Mouse (Mus musculus) neural tube, embryonic 12.5 days (tissue): ENCODE data around the gene Aqp7. TPM values are rescaled to one million over a fixed set of nuclear protein-coding genes. Genes with fewer than 3 reads are reported as not detected.
"Not testable (repeated sequence)": the region's sequence is repeated elsewhere in the genome, so short reads cannot be mapped to it uniquely, and the experiment has no call there.

ENCODE experiments used
- ATAC-seq: fragments of 200-750 bp; cut with Nextera tagmentation; 2 replicates; pipeline ENCODE4 v1.8.0; 2017; ENCODE audit warnings: low read depth, mild to moderate bottlenecking, moderate TSS enrichment, moderate library complexity; ENCODE audit not compliant: low FRiP score
- H3K27ac ChIP-seq: fragments of 300-500 bp; sonication (generic); 2 replicates; pipeline ENCODE4 v1.5.1; 2016
- H3K27me3 ChIP-seq: fragments of 300-500 bp; sonication (generic); replicated peaks from 2 replicates; pipeline ENCODE4 v1.6.1; 2016; ENCODE audit warnings: mild to moderate bottlenecking
- H3K36me3 ChIP-seq: fragments of 300-500 bp; sonication (generic); 2 replicates; pipeline ENCODE4 v1.6.1; 2016; ENCODE audit warnings: mild to moderate bottlenecking
- H3K4me1 ChIP-seq: fragments of 300-500 bp; sonication (generic); 2 replicates; pipeline ENCODE4 v1.6.1; 2016
- H3K4me2 ChIP-seq: fragments of 300-500 bp; sonication (generic); replicated peaks from 2 replicates; pipeline ENCODE4 v1.6.1; 2016; ENCODE audit warnings: mild to moderate bottlenecking
- H3K4me3 ChIP-seq: fragments of 300-500 bp; sonication (generic); 2 replicates; pipeline ENCODE4 v1.5.1; 2016
- H3K9ac ChIP-seq: fragments of 300-500 bp; sonication (generic); 2 replicates; pipeline ENCODE4 v1.6.1; 2016; ENCODE audit warnings: mild to moderate bottlenecking
- H3K9me3 ChIP-seq: fragments of 300-500 bp; sonication (generic); 2 replicates; pipeline ENCODE4 v1.6.1; 2016; ENCODE audit warnings: mild to moderate bottlenecking
- WGBS: fragments of 180-500 bp; shearing (Covaris S2); methylation state at CpG from one replicate; pipeline ENCODE4 v1.1.7; 2016; 5-methylcytosine and 5-hydroxymethylcytosine counted together
- polyA plus RNA-seq: library from polyadenylated mRNA; unstranded; fragments of >200 nt; fragmentation: Nextera tagmentation; extraction: Ambion mirVana; gene quantifications from 2 replicates; pipeline ENCODE4 v1.2.1, GENCODE M21; 2016

Gene Aqp7
- polyA plus RNA-seq, 1 experiment from 2014 or later: not detected

DNA sequence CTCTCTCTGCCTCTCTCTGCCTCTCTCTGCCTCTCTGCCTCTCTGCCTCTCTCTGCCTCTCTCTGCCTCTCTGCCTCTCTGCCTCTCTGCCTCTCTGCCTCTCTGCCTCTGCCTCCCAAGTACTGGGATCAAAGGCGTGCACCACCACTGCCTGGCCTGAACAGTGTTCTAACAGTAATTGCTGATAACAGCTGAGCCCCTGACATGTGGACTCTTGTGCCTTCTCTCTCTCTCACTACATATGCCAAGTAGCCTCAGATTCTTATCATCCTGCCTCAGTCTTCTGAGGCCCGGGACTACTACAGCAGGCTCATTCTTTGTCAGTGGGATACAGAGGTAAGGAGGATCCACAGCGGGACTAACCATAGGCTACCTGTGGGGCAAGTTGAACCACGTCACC is 34.9 kb upstream of the Aqp7 start:
- not testable (repeated sequence) for H3K4me3 ChIP-seq, H3K4me2 ChIP-seq, H3K9ac ChIP-seq, H3K36me3 ChIP-seq, H3K27me3 ChIP-seq, ATAC-seq, H3K4me1 ChIP-seq, H3K9me3 ChIP-seq, H3K27ac ChIP-seq
- 76% methylated on average over 4 of the region's 4 CpGs for WGBS

DNA sequence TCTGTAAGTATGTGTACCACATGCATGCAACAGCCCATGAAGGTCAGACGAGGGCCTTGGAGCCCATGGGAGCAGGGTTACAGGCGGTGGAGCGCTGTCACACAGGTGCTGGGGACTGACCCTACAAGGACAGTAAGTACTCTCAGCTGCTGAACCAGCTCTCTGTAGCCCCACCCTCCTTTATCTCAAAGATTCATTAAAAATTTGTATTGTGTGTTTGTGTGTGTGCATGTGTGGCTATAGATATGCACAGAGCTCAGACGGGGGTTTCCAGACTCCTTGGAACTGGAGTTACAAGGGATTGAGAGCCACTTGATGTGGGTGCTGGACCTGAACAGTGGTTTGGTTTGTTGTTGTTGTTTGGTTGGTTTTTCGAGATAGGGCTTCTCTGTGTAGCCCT is 33.8 kb upstream of the Aqp7 start:
- ATAC-seq: no peak
- 91% methylated on average over 5 of the region's 5 CpGs for WGBS

DNA sequence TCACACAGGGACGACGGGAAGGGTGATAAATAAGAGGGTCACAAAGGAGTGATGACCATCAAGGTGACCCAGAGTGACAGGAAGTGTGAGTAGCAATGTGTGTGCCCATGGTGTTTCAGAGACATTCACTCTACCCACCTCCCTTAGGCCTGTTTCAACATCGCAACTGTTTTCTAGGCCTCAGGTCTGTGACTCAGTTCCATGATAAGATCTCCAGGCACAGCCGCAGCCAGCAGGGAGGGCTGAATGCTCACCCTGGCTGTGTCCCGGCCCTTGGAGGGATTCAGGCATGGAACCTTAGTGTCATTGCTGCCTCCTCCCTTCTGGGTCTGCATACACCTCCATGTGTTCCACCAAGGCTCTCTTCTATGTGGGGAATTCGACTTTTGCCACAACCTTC is 30.8 kb upstream of the Aqp7 start:
- no peaks in the 10 kb centered on the region for H3K36me3 ChIP-seq
- WGBS: 84% methylated on average over 6 of the region's 6 CpGs
- no peak overlapping the region for H3K9ac ChIP-seq
- H3K4me2 ChIP-seq: no peak overlapping the region
- no peak for ATAC-seq
- H3K4me1 ChIP-seq: no peaks in the 10 kb centered on the region
- no peaks in the 10 kb centered on the region for H3K9me3 ChIP-seq
- H3K4me3 ChIP-seq: no peak overlapping the region
- no peaks in the 10 kb centered on the region for H3K27me3 ChIP-seq
- no peak overlapping the region for H3K27ac ChIP-seq

More for the DNA sequence above, 33.8 kb upstream of the Aqp7 start:
- Histone ChIP-seq H3K27me3 (no peaks in the 10 kb centered on the region), H3K27ac (no peak overlapping the region), H3K4me2 (no peak overlapping the region), H3K4me1 (no peaks in the 10 kb centered on the region), H3K4me3 (no peak overlapping the region), H3K9ac (no peak overlapping the region), H3K36me3 (no peaks in the 10 kb centered on the region), H3K9me3 (no peaks in the 10 kb centered on the region)

DNA sequence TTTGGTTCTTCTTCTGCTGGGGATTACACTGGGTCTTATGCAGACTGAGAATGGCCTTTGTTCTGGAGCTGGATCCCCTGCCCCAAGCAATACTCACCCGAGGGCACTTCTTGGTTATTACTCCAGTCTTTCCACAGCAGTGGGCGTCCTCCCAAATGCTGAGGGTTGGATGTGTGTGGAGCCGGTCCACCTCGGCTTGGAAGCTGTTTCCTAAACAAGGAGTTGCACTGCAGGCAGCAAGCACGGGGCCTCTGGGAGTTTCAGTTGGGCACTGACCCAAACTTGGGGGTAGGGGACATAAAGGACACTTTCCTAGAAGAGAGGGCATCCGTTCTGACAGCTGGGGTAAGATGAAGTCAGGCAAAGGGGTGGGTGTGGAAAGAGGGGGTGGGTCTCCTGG is 26.5 kb upstream of the Aqp7 start:
- no peak for ATAC-seq
- H3K9ac ChIP-seq: no peak overlapping the region
- 84% methylated on average over 6 of the region's 6 CpGs for WGBS

DNA sequence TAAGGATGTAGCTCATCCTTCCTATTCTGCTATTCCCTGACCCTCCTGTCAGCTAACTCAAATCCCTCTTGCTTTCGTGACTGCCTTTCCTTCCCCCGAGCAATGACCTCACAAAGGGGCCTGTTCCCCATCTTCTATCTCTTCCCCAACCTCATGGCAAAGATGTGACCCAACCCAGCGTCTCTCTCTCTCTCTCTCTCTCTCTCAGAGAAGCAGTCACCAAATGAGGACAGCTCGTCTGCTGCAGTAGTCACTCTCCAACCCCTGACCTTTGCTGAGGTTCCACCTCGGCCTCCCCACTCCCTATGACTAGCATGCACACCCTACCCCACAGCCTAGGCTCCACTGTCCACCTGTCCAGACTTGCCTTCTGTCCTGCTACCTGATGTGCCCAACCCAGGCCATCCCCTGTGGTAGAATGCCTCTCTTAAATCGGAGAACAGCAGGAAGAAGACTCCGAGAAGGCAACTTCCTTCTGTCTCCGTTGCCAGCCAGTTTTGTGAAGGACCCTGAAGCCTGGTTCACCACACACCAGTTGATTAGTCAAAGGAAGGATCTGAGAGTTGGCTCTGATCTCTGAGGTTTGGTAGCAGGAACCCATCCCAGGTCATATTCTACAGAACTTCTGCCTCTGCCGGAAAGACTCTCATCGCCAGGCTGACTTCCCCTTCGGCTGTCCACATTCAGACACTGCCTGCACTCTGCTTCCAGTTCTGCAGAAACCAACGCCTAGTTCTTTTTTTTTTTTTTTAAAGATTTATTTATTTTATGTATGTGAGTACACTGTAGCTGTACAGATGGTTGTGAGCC is 25.3 kb upstream of the Aqp7 start:
- no peaks in the 10 kb centered on the region for H3K36me3 ChIP-seq
- H3K4me2 ChIP-seq: no peak overlapping the region
- no peak for ATAC-seq
- H3K27ac ChIP-seq: no peak overlapping the region
- no peaks in the 10 kb centered on the region for H3K9me3 ChIP-seq
- WGBS: 80% methylated on average over 12 of the region's 12 CpGs
- H3K4me3 ChIP-seq: no peak overlapping the region
- no peaks in the 10 kb centered on the region for H3K27me3 ChIP-seq
- no peak overlapping the region for H3K9ac ChIP-seq
- H3K4me1 ChIP-seq: no peaks in the 10 kb centered on the region

More for the DNA sequence above, 26.5 kb upstream of the Aqp7 start:
- no peaks in the 10 kb centered on the region for H3K27me3 ChIP-seq
- no peaks in the 10 kb centered on the region for H3K4me1 ChIP-seq
- H3K4me2 ChIP-seq: no peak overlapping the region
- no peaks in the 10 kb centered on the region for H3K36me3 ChIP-seq
- no peak overlapping the region for H3K4me3 ChIP-seq
- no peaks in the 10 kb centered on the region for H3K9me3 ChIP-seq
- H3K27ac ChIP-seq: no peak overlapping the region

DNA sequence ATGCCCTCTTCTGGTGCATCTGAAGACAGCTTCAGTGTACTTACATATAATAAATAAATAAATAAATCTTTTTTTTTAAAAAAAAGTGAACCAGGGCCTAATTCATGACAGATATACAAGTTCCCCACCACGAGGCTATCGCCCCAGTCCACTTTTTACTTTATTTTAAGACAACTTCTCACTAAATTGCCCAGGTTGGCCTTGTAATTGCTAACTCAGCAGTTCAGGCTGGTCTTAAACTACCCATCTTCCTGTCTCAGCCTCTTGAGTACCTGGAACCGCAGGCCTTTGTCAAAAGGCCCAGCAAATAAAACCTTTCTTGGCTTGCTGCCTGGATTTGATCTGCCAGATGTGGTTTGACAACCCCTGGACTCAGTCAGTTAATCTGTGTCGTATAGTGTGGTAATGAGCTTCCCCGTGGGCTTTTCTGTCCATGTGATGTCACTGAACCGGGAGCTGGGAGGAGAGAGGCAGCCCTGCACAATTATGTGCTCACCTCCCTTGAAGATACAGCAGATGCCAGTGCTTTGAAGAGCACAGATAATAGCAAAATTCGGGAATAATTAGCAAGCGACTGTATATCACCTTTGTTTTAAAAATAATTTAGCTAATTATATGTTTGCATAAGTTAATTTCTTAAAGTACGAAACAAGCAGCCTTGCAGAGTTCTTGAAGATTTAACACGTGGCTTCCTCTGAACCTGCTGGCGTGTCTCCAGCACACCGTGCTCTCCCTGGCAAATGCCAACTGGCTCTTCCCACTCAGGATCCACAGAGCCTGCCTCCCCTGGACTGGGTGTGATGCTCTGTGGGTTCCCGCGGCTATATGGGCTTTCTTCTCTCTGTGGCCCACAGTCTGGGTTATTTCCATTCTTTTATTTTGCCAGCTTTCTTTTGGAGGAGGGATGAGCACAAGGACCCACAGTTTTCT is 23.8 kb upstream of the Aqp7 start:
- Histone ChIP-seq H3K9ac (no peak overlapping the region), H3K27me3 (no peaks in the 10 kb centered on the region), H3K9me3 (no peaks in the 10 kb centered on the region), H3K27ac (no peak overlapping the region), H3K4me3 (no peak overlapping the region), H3K4me2 (no peak overlapping the region), H3K4me1 (no peaks in the 10 kb centered on the region), H3K36me3 (no peaks in the 10 kb centered on the region)
- ATAC-seq: no peak
- 80% methylated on average over 14 of the region's 14 CpGs for WGBS

DNA sequence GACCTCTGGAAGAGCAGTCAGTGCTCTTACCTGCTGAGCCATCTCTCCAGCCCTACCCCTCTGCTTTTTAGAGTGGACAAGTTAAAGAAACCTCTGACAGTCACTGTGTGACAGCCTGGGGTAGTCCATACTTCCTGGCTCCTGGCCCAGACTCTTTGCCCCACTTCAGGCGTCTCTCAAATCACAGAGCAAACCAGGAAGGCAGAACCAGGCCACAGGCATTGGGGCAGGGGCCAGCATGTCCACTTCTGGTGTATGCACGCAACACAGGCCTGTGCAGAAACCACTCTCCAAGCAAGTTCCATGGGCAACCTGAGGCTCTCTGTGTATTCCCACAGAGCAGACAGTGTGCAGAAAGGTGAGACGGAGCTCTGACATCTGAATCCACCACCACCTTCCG is 17.3 kb upstream of the Aqp7 start:
- Histone ChIP-seq H3K27ac (no peak overlapping the region), H3K4me1 (no peaks in the 10 kb centered on the region), H3K4me2 (no peak overlapping the region), H3K9ac (no peak overlapping the region), H3K27me3 (no peaks in the 10 kb centered on the region; the same call in 1 of the 2 replicates), H3K4me3 (no peak overlapping the region), H3K9me3 (no peaks in the 10 kb centered on the region), H3K36me3 (no peaks in the 10 kb centered on the region)
- ATAC-seq: no peak
- WGBS: 91% methylated on average over 4 of the region's 4 CpGs

DNA sequence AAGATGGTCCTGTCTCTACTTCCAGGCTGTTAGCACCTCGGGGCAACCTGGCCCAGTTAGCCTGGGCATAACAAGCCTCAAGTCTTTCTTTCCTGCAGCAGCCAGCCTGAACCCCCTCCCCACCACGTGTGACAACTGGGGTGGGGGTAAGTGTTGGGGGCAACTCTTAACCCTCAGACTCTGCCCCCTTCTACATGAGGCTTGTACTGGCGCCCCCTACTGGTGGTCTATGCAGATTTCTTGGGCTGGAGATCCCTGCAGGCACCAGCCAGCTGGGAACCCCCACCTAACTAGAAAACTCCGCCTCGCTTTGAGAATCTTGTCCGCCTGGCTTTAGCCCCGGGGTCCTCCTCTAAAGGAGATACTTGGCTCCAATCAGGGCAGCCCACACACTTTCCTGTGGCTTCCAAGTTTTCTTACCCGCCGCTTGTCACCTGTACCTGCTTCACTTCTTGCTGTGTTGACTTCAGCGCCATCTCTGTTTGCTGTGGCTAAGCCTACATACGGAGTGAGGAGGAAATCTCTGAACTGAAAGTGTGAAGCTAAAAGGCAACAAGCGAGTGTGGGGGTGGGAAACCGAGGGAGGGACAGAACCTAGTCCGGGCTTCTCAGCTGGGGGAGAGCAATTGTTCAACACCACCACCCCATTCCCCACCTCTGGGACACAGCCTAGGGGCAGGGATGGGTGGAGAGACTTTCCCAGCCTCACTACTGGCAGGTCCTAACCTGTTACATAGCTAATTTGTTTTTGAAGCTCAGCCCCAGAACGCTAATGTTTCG is 16.1 kb upstream of the Aqp7 start:
- no peaks in the 10 kb centered on the region; the same call in 1 of the 2 replicates for H3K27me3 ChIP-seq
- 22% methylated on average over 16 of the region's 16 CpGs for WGBS
- no peak overlapping the region for H3K4me2 ChIP-seq
- H3K36me3 ChIP-seq: no peaks in the 10 kb centered on the region
- ATAC-seq: no peak
- no peak overlapping the region for H3K27ac ChIP-seq
- H3K4me1 ChIP-seq: no peaks in the 10 kb centered on the region
- H3K9me3 ChIP-seq: no peaks in the 10 kb centered on the region
- no peak overlapping the region for H3K4me3 ChIP-seq
- no peak overlapping the region for H3K9ac ChIP-seq

DNA sequence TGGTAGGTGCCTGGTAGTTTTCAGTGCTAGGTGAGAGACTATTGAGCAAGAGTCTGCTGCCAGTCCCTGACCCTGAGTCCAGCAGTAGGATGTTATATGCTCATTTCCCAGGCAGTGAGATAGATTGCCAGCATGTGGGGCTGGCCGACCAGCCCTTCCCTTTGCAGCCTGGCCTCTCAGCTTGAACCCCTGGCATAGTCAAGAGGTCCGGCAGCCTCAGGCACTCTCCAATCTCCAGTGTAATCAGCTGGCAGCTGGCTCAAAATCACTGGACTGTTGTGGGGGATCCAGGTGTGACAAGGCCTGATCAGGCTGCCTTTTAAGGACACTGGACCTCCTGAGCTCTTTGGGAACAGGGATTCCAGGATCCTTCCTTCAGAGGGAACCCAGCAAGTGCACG is 15.4 kb upstream of the Aqp7 start:
- H3K4me3 ChIP-seq: no peak overlapping the region
- no peak for ATAC-seq
- H3K27me3 ChIP-seq: no peaks in the 10 kb centered on the region; the same call in 1 of the 2 replicates
- H3K4me1 ChIP-seq: no peaks in the 10 kb centered on the region
- no peak overlapping the region for H3K27ac ChIP-seq
- no peak overlapping the region for H3K4me2 ChIP-seq
- no peaks in the 10 kb centered on the region for H3K9me3 ChIP-seq
- no peaks in the 10 kb centered on the region for H3K36me3 ChIP-seq
- no peak overlapping the region for H3K9ac ChIP-seq
- 66% methylated on average over 3 of the region's 3 CpGs for WGBS

DNA sequence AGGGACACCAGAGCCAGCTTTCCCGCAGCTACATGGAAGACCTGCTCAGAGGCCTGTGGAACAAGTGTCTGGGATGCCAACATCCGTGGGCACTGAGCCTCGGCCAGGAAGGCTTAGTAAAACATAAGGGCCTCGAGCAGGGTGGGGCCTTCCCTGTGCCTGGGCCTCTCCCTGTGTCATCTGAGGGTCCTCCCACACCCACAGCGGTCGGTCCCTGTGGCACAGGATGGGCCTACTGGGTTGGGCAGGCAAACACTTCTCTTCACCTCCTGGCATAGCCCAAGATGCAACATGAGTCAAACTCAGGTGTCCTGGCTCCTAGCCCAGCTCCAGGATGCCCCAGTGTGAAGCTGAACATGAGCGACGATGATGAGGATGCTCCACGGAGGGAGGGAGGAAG is 9.4 kb upstream of the Aqp7 start:
- WGBS: 77% methylated on average over 8 of the region's 9 CpGs
- no peak overlapping the region for H3K4me3 ChIP-seq
- no peak overlapping the region for H3K4me2 ChIP-seq
- no peak overlapping the region for H3K9ac ChIP-seq
- H3K27ac ChIP-seq: no peak overlapping the region
- ATAC-seq: no peak
- no peaks in the 10 kb centered on the region for H3K27me3 ChIP-seq
- H3K9me3 ChIP-seq: no peaks in the 10 kb centered on the region
- H3K4me1 ChIP-seq: no peaks in the 10 kb centered on the region
- H3K36me3 ChIP-seq: no peaks in the 10 kb centered on the region

DNA sequence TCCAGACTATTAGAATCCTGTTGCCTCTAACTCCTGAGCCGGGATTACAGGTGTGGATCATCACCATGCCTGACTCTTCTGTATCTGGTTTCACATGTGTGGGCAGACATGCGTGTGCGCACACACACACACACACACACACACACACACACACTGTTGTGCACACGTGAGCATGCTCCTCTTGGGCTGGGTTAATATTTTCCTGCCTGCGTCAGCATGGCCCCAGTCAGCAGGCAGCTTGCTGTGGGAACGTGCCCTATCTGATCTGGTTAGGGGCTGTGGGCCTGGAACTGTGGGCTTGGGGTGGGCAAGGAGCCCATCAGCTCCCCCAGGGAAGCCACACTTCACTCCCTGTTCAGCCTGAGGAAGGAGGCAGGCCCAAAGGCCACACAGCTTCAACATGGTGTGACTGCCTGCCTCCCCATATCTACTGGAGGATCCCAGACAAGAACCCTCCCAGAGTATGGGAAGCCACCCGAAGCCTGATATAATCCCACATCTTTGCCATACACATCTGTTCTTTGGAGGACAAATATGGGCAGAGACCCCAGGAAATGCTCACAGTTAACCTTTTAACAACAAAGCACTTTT is 8.9 kb upstream of the Aqp7 start:
- ATAC-seq: no peak
- WGBS: 67% methylated on average over 7 of the region's 7 CpGs
- no peak overlapping the region for H3K4me3 ChIP-seq
- no peak overlapping the region for H3K27ac ChIP-seq
- no peaks in the 10 kb centered on the region for H3K4me1 ChIP-seq
- H3K9me3 ChIP-seq: no peaks in the 10 kb centered on the region
- H3K36me3 ChIP-seq: no peaks in the 10 kb centered on the region
- no peak overlapping the region for H3K9ac ChIP-seq
- H3K27me3 ChIP-seq: no peaks in the 10 kb centered on the region
- no peak overlapping the region for H3K4me2 ChIP-seq

DNA sequence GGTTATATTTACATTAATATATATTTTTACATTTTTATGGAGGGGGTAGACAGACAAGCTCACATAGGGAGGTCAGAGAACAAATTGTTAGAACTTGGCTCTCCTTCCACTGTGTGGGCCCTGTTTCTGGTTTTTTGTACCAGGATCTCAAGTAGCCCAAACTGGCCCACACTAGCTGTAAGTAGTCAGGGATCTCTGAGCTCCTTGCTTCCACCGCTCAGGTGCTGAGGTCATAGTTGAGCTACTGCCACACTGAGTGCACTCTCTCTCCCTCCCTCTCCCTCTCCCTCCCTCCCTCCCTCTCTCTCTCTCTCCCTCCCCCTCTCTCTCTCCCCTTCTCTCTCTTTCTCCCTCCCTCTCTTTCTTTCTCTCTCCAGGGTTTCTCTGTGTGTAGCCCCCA is 8.3 kb upstream of the Aqp7 start:
- no peaks in the 10 kb centered on the region for H3K36me3 ChIP-seq
- WGBS: 40% methylated on average over 1 of the region's 1 CpGs
- no peaks in the 10 kb centered on the region for H3K4me1 ChIP-seq
- no peak overlapping the region for H3K9ac ChIP-seq
- no peak for ATAC-seq
- no peak overlapping the region for H3K27ac ChIP-seq
- H3K4me2 ChIP-seq: no peak overlapping the region
- no peaks in the 10 kb centered on the region for H3K9me3 ChIP-seq
- no peaks in the 10 kb centered on the region for H3K27me3 ChIP-seq
- H3K4me3 ChIP-seq: no peak overlapping the region
